Mouse (Mus musculus): Measurements from ENCODE around the gene Gata3. TPM values are rescaled to one million over a fixed set of nuclear protein-coding genes. Genes with fewer than 3 reads are reported as not detected.

Gene Gata3
- polyA plus RNA-seq, 1 experiment from 2014 or later: 2.7 TPM

DNA sequence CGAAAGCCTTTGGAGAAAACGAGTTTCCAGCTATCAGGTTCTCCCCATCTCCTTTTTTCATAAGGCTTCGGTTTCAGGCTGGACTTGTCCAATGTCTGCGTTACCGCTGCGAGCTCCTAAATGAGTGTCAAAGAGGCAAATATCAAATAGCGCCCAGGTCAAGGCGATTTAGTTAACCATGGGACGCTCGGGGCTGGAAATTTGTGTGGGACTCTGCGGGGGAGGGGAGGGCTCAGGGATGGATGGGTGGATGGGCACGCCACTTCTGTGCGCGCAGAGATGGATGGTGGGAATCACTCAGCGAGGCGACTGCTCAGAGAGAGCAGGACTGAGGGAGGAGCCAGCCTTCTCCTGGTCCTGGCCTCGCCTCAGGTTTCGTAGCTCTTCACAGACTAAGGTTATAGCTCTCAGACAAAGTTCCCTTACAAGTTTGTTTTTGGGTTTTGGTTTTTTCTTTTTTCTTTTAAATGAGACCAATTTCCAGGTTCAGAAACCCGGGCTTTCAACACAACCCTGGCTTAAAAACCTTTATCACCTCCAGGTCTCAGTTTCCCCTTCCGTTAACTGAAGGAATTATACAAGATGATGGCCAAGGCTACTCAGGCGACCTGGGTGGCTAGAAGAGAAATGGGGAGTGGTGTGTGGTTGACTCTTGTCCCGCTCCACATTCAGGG, 6.4 kb upstream of the Gata3 start:
- 2% methylated on average over 22 of the region's 22 CpGs for WGBS

DNA sequence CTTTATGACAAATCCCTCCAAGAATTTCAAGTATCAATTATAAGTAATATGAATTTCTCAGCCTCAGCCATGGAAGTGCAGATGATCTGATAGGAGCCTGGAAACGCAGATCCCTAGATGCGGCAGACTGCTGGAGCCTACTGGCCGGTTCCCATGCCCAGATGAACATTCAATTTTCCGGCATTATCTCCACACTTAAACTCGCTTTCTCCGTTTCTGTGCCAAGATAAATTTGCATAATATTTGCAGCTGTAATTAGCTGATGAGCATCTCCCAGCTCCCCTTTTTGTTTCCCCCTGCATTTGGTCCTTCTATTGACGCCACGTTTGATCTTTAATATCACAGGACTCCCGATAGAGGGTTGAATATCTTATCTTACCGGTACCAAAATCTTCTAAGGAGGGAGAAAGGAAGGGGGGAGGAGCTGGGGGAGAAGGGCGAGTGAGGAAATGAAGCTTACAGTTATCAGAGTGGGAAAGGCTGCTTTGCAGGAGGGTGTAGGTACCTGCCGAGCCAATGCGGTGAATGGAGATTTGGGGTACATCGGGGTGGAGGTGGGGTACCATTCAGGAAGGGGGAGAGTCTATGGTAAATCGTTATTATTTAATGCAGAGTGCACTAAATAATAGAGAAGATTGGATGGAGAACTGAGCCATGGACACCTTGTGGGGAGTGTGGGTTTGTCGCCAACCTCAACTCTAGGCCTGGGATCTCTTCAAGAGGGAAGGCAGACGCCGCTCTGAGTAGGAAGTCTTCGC, 5.2 kb upstream of the Gata3 start:
- Histone ChIP-seq H3K36me3 (no peaks in the 10 kb centered on the region), H3K27me3 (peaks cover 93% of the 10 kb centered on the region), H3K4me1 (replicated peaks) (peaks cover 10% of the 10 kb centered on the region), H3K9me3 (replicated peaks) (no peaks in the 10 kb centered on the region), H3K4me2 (no peak overlapping the region), H3K27ac (no peak overlapping the region), H3K9ac (no peak overlapping the region), H3K4me3 (no peak overlapping the region)
- ATAC-seq (replicated peaks; ENCODE audit: insufficient number of reproducible peaks, insufficient read depth, low FRiP score, low read depth): no peak
- WGBS: 3% methylated on average over 19 of the region's 19 CpGs

More for the DNA sequence above, 6.4 kb upstream of the Gata3 start:
- Histone ChIP-seq H3K9me3 (replicated peaks) (no peaks in the 10 kb centered on the region), H3K9ac (no peak overlapping the region), H3K4me2 (peak overlapping the region; percentile 42), H3K4me3 (peak overlapping the region; percentile 29), H3K27ac (no peak overlapping the region), H3K27me3 (peaks cover 84% of the 10 kb centered on the region), H3K4me1 (replicated peaks) (peaks cover 10% of the 10 kb centered on the region), H3K36me3 (no peaks in the 10 kb centered on the region)
- ATAC-seq (replicated peaks; ENCODE audit: insufficient number of reproducible peaks, insufficient read depth, low FRiP score, low read depth): no peak

DNA sequence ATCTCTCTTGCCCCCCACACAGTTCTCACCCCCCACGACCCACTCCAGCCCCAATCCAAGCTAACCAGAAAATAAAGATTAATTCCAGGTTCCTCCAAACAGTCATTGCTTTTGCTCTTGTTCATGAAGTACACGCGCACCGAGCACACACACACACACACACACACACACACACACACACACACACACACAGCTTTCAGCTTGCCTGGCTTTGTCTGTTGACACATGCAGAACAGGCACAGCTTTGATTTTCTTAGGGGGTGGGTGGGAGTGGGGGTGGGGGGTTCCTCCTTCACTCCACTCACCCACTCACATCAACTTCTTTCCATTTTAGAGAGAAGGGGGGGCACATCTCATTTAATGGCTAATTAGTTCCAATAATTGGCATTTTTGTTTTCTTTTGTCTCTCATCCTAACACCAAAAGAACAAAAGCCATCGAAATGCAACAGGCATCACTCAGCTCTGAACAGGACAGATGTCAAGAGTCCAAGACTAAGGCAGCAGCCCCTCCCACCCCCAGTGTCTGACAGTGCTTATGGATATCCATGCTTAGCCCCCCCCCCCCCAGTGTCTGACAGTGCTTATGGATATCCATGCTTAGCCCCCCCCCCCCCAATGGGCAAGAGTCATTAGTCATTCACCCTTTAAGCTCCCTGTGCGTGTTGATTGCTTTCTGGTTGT, 3.6 kb upstream of the Gata3 start:
- no peaks in the 10 kb centered on the region for H3K36me3 ChIP-seq
- ATAC-seq (replicated peaks; ENCODE audit: insufficient number of reproducible peaks, insufficient read depth, low FRiP score, low read depth): no peak
- H3K4me3 ChIP-seq: no peak overlapping the region
- peaks cover 95% of the 10 kb centered on the region for H3K27me3 ChIP-seq
- H3K27ac ChIP-seq: no peak overlapping the region
- H3K4me1 ChIP-seq (replicated peaks): peaks cover 22% of the 10 kb centered on the region
- H3K4me2 ChIP-seq: no peak overlapping the region
- H3K9me3 ChIP-seq (replicated peaks): no peaks in the 10 kb centered on the region
- H3K9ac ChIP-seq: no peak overlapping the region
- 2% methylated on average over 6 of the region's 6 CpGs for WGBS

DNA sequence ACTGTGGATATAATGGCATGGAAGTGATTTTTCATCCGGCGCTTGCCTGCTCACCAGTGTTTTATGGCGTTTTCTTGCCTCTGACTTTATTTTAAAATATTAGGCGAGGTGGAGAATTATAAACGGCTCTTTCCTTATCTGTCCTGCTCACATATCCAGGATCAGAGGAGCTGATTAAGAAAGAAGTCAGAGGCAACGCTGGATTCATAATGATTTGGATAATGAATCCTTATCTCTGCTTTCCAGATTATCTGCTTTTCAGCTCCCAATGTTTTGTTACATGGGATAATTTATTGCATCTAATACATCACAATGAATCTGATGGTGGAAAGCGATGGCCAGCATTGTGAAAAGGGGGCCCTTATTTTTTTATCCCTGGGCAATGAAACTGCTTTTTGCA, 2.7 kb upstream of the Gata3 start:
- no peak overlapping the region for H3K4me2 ChIP-seq
- no peak overlapping the region for H3K27ac ChIP-seq
- H3K4me3 ChIP-seq: no peak overlapping the region
- WGBS: 8% methylated on average over 7 of the region's 7 CpGs
- H3K9ac ChIP-seq: no peak overlapping the region
- no peak for ATAC-seq (replicated peaks; ENCODE audit: insufficient number of reproducible peaks, insufficient read depth, low FRiP score, low read depth)
- H3K9me3 ChIP-seq (replicated peaks): no peaks in the 10 kb centered on the region
- H3K36me3 ChIP-seq: no peaks in the 10 kb centered on the region
- peaks cover 93% of the 10 kb centered on the region for H3K27me3 ChIP-seq
- peaks cover 22% of the 10 kb centered on the region for H3K4me1 ChIP-seq (replicated peaks)

DNA sequence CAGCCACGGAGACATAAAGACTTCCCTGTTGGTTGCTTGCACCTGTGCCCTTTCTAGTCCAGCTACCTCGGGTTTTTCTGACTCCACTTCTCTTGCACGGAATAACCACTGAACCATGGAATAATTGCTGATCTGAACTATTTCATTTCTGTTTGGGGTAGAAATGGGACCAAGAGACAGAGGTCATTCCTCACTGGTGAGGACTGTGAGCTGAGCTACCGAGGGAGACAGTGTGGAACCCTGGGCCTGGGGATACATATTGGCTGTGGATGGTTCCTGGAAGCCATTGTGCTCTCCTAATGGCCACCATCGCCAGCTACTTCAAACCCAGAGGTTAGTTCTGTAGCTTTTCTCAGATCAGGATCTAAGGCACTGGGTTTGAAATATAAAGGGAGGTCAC, 1.1 kb upstream of the Gata3 start:
- H3K9ac ChIP-seq: no peak overlapping the region
- H3K9me3 ChIP-seq (replicated peaks): no peaks in the 10 kb centered on the region
- no peak overlapping the region for H3K4me2 ChIP-seq
- no peak overlapping the region for H3K4me3 ChIP-seq
- no peak overlapping the region for H3K27ac ChIP-seq
- H3K4me1 ChIP-seq (replicated peaks): peaks cover 18% of the 10 kb centered on the region
- H3K27me3 ChIP-seq: peaks cover 93% of the 10 kb centered on the region
- no peaks in the 10 kb centered on the region for H3K36me3 ChIP-seq
- WGBS: 7% methylated on average over 5 of the region's 5 CpGs
- no peak for ATAC-seq (replicated peaks; ENCODE audit: insufficient number of reproducible peaks, insufficient read depth, low FRiP score, low read depth)

DNA sequence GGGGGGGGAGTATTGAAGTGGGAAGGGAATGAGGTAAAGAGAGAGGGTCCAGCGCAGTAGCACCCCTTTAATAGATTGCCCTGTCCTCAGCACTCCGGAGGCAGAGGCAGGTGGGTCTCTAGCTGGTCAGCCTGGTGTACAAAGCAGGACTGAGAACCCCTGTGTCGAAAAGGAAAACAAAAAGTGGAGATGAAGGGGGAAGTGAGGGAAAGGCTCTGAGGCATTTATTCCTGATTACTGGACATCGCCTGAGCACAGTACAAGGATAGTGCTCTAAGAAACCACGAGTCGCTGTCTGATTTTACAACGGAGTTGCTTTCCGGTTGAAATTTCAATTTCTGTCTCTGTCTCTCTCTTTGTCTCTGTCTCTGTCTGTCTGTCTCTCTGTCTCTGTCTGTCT, 417 bp upstream of the Gata3 start:
- H3K4me2 ChIP-seq: peak overlapping the region; percentile 68

DNA sequence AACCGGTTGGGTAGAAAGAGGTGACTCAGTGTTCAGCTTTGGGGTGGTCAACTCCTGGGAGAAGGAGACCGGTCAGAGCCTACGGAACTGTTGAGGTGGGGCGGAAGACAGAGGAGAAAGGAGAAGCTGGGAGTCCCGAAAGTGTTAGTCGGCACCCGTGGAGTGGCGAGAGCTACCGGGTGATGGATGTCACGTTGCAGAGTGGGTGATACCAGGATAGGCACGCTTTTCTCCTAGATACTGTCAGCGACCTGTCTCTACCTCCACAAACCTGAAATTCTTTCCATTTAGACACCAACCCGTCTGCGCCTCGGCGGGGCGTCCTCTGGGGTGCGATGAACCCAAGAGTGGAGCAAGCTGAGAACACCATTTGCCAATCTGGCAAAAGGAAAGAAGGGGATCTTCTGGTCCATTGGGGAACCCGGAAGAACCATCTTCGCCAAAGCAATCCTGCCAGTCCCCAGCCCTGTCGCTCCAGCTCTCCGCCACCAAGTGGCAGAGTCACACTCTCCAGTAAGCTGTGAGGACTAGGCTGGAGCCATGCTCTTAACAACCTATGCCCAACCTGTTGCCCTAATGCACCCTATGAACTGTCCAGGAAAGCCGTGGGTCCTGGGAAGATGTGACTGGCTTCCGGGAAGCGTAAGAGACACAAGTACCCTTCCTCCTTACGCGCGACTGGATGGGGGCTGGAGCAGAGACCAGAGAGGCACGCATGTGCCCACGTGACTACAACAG, 752 bp downstream of the Gata3 start, which contains the start of gene 9230102O04Rik:
Gene 9230102O04Rik (minus strand): TSS at position 628 of the 738 bp plus-strand sequence.
- Histone ChIP-seq H3K27me3 (peaks cover 93% of the 10 kb centered on the region), H3K9me3 (replicated peaks) (no peaks in the 10 kb centered on the region), H3K4me3 (peak within 1 kb of the TSS; percentile 38), H3K36me3 (no peaks in the 10 kb centered on the region), H3K4me1 (replicated peaks) (peaks cover 16% of the 10 kb centered on the region), H3K9ac (no peak within 1 kb of the TSS), H3K27ac (no peak within 1 kb of the TSS), H3K4me2 (peak within 1 kb of the TSS; percentile 68)
- under 1% methylated on average over 30 of the region's 30 CpGs for WGBS
- ATAC-seq (replicated peaks; ENCODE audit: insufficient number of reproducible peaks, insufficient read depth, low FRiP score, low read depth): peak; percentile 70; the same call in 1 of the 2 replicates

More for the DNA sequence above, 417 bp upstream of the Gata3 start:
- H3K27ac ChIP-seq: no peak overlapping the region
- H3K9me3 ChIP-seq (replicated peaks): no peaks in the 10 kb centered on the region
- no peaks in the 10 kb centered on the region for H3K36me3 ChIP-seq
- H3K4me3 ChIP-seq: peak overlapping the region; percentile 38
- H3K4me1 ChIP-seq (replicated peaks): peaks cover 12% of the 10 kb centered on the region
- H3K27me3 ChIP-seq: peaks cover 93% of the 10 kb centered on the region
- 5% methylated on average over 8 of the region's 8 CpGs for WGBS
- H3K9ac ChIP-seq: no peak overlapping the region
- ATAC-seq (replicated peaks; ENCODE audit: insufficient number of reproducible peaks, insufficient read depth, low FRiP score, low read depth): no peak

DNA sequence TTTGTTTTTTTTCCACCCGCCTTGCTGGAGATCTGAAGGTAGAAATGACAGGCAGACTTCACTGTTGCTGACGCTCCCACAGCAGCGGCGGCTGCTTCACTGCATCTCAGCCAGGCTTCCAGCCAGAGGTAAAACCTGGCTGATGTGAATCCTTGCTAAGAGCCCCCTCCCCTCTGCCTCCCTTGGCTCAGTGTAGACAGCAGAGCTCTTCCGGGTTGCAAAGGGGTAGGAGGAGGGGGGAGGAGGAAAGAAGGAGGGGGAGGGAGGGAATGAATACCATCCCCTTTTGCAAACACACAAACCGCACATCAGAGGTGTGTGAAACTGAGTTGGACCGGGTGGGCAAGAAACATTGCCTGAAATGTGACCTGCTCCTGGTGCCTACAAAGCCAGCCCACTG, 2.2 kb downstream of the Gata3 start:
- no peak overlapping the region for H3K9ac ChIP-seq
- no peak for ATAC-seq (replicated peaks; ENCODE audit: insufficient number of reproducible peaks, insufficient read depth, low FRiP score, low read depth)
- 3% methylated on average over 7 of the region's 7 CpGs for WGBS
- H3K9me3 ChIP-seq (replicated peaks): no peaks in the 10 kb centered on the region
- H3K27me3 ChIP-seq: peaks cover 93% of the 10 kb centered on the region
- H3K27ac ChIP-seq: no peak overlapping the region
- H3K4me3 ChIP-seq: no peak overlapping the region
- peaks cover 30% of the 10 kb centered on the region for H3K4me1 ChIP-seq (replicated peaks)
- H3K4me2 ChIP-seq: no peak overlapping the region
- H3K36me3 ChIP-seq: no peaks in the 10 kb centered on the region

DNA sequence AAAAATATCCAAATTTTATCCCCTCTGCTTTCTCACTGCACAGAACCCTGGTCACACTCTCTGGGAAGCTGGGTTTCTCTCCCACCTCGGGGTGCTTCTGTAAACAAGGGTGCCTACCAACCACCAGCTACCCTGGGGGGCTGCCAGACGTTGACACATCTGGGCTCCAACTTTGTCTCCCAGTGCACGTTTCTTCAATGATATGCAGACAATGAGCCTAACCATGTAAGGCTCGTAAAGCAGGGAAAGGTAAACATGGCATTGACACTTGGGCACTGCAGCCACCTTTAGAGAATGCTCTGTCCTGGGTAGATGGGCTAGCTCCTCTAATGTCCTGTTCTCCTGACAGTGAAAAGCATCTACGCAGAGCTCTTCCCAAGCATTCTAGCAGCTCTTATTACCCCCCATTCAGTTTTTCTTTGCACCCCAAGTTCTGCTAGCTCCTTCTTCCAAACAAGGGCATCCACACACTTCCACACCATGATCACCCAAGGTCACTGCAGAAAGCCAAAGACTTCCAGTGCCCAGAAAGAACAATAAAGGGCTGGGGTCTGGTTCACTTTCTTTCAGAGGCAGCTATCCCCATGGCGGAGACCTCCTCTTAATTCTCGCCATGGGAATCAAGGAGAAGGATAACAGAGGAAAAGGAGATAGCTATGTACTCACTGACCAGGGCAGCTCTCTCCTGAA, 2.8 kb downstream of the Gata3 start:
- Histone ChIP-seq H3K36me3 (no peaks in the 10 kb centered on the region), H3K9ac (no peak overlapping the region), H3K9me3 (replicated peaks) (no peaks in the 10 kb centered on the region), H3K27me3 (peaks cover 93% of the 10 kb centered on the region), H3K4me1 (replicated peaks) (peaks cover 36% of the 10 kb centered on the region), H3K27ac (no peak overlapping the region), H3K4me3 (no peak overlapping the region), H3K4me2 (no peak overlapping the region)
- ATAC-seq (replicated peaks; ENCODE audit: insufficient number of reproducible peaks, insufficient read depth, low FRiP score, low read depth): no peak
- 8% methylated on average over 7 of the region's 7 CpGs for WGBS

DNA sequence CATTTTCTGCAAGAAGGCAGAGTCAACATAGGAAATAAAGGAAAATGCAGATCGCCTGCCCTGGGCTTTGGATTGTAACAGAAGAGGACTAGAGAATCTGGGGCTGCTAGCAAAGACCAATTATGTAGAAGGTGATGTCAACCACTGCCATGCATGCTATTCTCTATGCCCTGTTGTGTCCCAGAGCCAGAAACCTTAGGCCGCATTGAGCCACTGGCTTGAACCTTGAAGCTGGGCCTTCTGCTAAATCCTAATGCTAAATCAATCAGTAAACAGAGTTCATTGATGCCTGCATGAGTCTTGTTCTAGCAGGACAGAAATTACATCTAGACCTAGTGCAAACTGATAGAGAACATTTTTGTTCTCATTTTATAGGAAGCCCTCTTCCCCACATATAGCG, 3.8 kb downstream of the Gata3 start:
- no peak for ATAC-seq (replicated peaks; ENCODE audit: insufficient number of reproducible peaks, insufficient read depth, low FRiP score, low read depth)
- Histone ChIP-seq H3K4me2 (no peak overlapping the region), H3K36me3 (no peaks in the 10 kb centered on the region), H3K9ac (no peak overlapping the region), H3K4me3 (no peak overlapping the region), H3K9me3 (replicated peaks) (no peaks in the 10 kb centered on the region), H3K27me3 (peaks cover 97% of the 10 kb centered on the region), H3K4me1 (replicated peaks) (peaks cover 46% of the 10 kb centered on the region), H3K27ac (no peak overlapping the region)
- WGBS: 40% methylated on average over 3 of the region's 3 CpGs
